Mouse (Mus musculus) heart, embryonic 16.5 days (tissue): ENCODE data around the gene Samd1. TPM values are rescaled to one million over a fixed set of nuclear protein-coding genes. Genes with fewer than 3 reads are reported as not detected.

Source experiments
- ATAC-seq: fragments of 200-750 bp; cut with Nextera tagmentation; replicated peaks from 2 replicates; pipeline ENCODE4 v1.8.0; 2017; ENCODE audit warnings: moderate number of reproducible peaks; ENCODE audit not compliant: insufficient read depth, low FRiP score; ENCODE audit errors: extremely low read depth
- H3K27ac ChIP-seq: fragments of 300-500 bp; sonication (generic); 2 replicates; pipeline ENCODE4 v1.5.1; 2014; ENCODE audit warnings: mild to moderate bottlenecking, low read length, control low read depth, moderate library complexity
- H3K27me3 ChIP-seq: fragments of 300-500 bp; sonication (generic); 2 replicates; pipeline ENCODE4 v1.6.1; 2014; ENCODE audit warnings: low read length, mixed read lengths; ENCODE audit not compliant: control insufficient read depth, insufficient read depth
- H3K36me3 ChIP-seq: fragments of 300-500 bp; sonication (generic); 2 replicates; pipeline ENCODE4 v1.6.1; 2014; ENCODE audit not compliant: control insufficient read depth, insufficient read depth
- H3K4me1 ChIP-seq: fragments of 300-500 bp; sonication (generic); 2 replicates; pipeline ENCODE4 v1.6.1; 2014; ENCODE audit warnings: low read length, mixed read lengths; ENCODE audit not compliant: control insufficient read depth, insufficient read depth
- H3K4me2 ChIP-seq: fragments of 300-500 bp; sonication (generic); 2 replicates; pipeline ENCODE4 v1.6.1; 2014; ENCODE audit warnings: low read depth, mild to moderate bottlenecking, control low read depth, low read length
- H3K4me3 ChIP-seq: fragments of 300-500 bp; sonication (generic); 2 replicates; pipeline ENCODE4 v1.5.1; 2014; ENCODE audit warnings: mild to moderate bottlenecking, control low read depth, low read length
- H3K9ac ChIP-seq: fragments of 300-500 bp; sonication (generic); 2 replicates; pipeline ENCODE4 v1.6.1; 2014; ENCODE audit warnings: low read length, control low read depth
- H3K9me3 ChIP-seq: fragments of 300-500 bp; sonication (generic); replicated peaks from 2 replicates; pipeline ENCODE4 v1.6.1; 2016; ENCODE audit warnings: low read length; ENCODE audit not compliant: control insufficient read depth
- WGBS: fragments of 180-500 bp; shearing (Covaris S2); extraction: QIAGEN DNeasy Blood & Tissue Kit; methylation state at CpG from one replicate; pipeline ENCODE4 v1.1.7; 2014; 5-methylcytosine and 5-hydroxymethylcytosine counted together
- polyA plus RNA-seq: library from polyadenylated mRNA; unstranded; fragments of >200 nt; fragmentation: Nextera tagmentation; extraction: Ambion mirVana; gene quantifications from 2 replicates; pipeline ENCODE4 v1.2.1, GENCODE M21; 2015

Gene Samd1
- polyA plus RNA-seq, 1 experiment from 2014 or later: 6.0 TPM

DNA sequence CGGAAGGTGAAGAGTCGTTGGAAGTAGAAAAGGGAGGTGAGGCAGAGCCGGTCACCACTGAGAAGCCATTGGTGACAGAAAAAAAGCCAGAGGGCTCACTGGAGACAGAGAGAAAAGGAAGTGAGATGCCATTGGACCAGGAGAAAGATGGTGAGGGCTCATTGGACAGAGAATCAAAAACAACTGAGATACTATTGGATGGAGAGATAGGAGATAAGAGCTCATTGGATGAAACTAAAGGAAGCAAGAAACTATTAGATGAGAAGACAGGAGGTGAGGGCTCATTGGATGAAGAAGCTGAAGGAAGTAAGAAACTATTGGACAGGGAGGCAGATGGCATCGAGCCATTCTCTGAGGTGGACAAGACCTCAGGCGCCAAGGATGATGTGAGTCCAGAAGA, 31.8 kb downstream of the Samd1 start:
- Histone ChIP-seq H3K4me1 (peaks cover 9% of the 10 kb centered on the region), H3K27ac (no peak overlapping the region), H3K9ac (no peak overlapping the region), H3K4me3 (no peak overlapping the region), H3K9me3 (no peaks in the 10 kb centered on the region), H3K27me3 (peaks cover 32% of the 10 kb centered on the region), H3K4me2 (no peak overlapping the region), H3K36me3 (no peaks in the 10 kb centered on the region; the same call in 1 of the 2 replicates)
- ATAC-seq: no peak
- 75% methylated on average over 5 of the region's 5 CpGs for WGBS

DNA sequence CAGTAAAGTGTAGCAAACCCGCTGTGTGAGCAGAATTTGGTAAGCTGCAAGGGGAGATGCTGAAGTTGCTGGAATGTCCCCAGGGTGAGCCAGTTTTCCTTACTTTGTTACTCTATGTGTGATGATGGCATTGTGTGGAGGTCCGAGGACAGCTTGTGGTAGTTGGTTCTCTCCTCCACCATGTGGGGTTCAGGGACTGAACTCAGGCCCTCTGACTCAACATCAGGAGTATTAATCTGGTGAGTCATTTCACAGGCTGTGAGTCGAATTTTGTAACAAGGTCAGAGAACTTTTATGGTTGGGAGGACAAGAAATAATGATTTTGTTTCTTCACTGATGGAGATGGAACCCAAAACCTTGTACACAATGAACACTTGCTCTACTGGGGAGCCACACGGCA, 35.3 kb downstream of the Samd1 start:
- Histone ChIP-seq H3K9ac (no peak overlapping the region), H3K4me3 (no peak overlapping the region), H3K27ac (no peak overlapping the region), H3K27me3 (peaks cover 10% of the 10 kb centered on the region), H3K9me3 (no peaks in the 10 kb centered on the region), H3K36me3 (no peaks in the 10 kb centered on the region; the same call in 1 of the 2 replicates), H3K4me1 (peaks cover under 1% of the 10 kb centered on the region), H3K4me2 (no peak overlapping the region)
- 72% methylated on average over 4 of the region's 4 CpGs for WGBS
- ATAC-seq: no peak

DNA sequence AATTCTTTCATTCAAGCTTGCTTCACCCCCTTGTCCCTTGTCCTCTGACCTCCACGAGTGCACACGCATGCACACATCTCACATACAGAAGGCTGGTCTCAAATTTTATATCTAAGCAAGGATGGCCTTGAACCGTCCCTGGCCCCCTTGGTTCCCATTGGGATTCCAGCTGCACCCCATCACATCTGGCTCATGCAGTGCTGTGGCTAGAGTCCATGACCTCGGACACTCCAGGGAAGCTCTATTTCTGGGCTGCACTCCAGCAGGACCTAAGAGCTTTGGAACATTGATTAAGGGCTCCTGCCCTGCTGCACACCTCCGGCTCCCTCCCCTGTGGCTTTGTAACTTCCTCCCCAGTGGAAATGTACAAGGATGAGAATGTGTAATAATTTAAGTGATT, 40.5 kb downstream of the Samd1 start:
- no peaks in the 10 kb centered on the region for H3K9me3 ChIP-seq
- no peak overlapping the region for H3K4me2 ChIP-seq
- peaks cover 5% of the 10 kb centered on the region for H3K27me3 ChIP-seq
- no peak overlapping the region for H3K27ac ChIP-seq
- H3K4me3 ChIP-seq: no peak overlapping the region
- 60% methylated on average over 5 of the region's 5 CpGs for WGBS
- ATAC-seq: no peak
- no peak overlapping the region for H3K9ac ChIP-seq
- no peaks in the 10 kb centered on the region for H3K36me3 ChIP-seq
- peaks cover 10% of the 10 kb centered on the region for H3K4me1 ChIP-seq

DNA sequence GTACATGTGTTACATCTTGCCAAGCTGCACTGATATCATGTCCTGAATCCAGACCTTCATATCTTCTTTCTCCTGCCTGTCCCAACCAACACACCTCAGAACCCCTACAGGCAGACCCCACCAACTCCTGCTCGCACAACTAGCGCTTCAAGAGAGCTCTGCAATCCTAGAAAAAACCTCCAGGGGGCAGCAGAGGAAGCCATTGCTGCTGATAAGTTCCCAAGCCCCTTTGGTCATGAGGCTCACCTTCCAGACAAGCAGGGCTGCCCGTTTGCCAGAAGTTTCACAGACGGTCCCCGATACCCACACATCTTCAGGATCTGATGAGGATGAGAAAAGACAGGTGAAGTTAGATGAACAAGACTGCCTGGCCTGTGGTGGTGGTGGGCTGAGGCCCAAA, 41.6 kb downstream of the Samd1 start:
- no peak overlapping the region for H3K9ac ChIP-seq
- no peak for ATAC-seq
- no peaks in the 10 kb centered on the region for H3K36me3 ChIP-seq
- H3K27me3 ChIP-seq: peaks cover 16% of the 10 kb centered on the region
- no peak overlapping the region for H3K4me3 ChIP-seq
- H3K4me2 ChIP-seq: no peak overlapping the region
- WGBS: 3% methylated on average over 5 of the region's 5 CpGs
- peaks cover 10% of the 10 kb centered on the region for H3K4me1 ChIP-seq
- H3K27ac ChIP-seq: no peak overlapping the region
- H3K9me3 ChIP-seq: no peaks in the 10 kb centered on the region

DNA sequence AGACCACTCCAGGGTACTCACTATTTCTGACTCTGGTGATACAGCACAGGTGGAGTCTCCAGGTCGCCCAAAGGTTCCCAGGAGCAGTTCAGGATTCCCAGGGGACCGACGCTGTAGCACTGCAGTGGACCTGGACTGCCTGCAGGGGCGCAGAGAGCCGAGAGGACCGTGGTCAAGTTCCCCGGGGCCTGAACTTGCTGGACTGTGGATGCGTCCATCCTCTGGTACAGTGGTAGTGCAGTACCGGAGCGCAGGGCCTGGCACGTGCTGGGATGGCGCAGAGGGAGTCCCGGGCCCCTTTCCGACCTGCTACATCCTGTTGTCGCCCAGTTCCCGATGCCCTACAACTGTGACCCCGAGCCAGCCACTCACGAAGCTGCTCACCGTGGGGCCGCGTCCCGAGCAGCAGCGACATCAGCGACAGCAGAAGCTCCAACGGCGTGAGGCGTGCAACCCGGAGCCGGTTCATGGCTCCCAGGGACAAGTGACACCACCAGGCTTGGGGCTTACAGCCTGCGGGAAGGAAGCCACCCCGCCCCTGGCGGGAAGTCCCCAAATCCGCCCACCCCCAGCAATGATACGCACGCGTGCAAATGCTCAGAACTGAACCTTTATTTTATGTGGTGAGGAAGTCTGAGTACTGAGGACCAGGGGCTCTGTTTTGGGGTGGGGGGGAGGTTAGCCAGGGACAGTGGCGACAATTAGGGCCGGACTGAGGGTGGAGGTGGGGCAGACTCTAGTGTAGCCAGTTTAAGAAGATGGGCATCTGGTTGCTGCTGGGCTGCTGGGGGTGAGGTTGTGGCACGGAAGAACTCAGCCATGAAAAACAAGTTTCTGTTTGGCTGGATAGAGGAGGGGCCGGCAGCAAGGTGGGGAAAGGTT, 44.8 kb downstream of the Samd1 start, which contains the start of gene Il27ra:
Gene Il27ra (minus strand): TSS at position 524 of the 882 bp plus-strand sequence.
- Histone ChIP-seq H3K4me2 (peak within 1 kb of the TSS; percentile 84), H3K36me3 (no peaks in the 10 kb centered on the region), H3K4me1 (peaks cover 10% of the 10 kb centered on the region), H3K4me3 (peak within 1 kb of the TSS; percentile 59), H3K27me3 (peaks cover 32% of the 10 kb centered on the region), H3K9me3 (0 out of 2 replicates have a peak, but pooled peaks cover 2% of the 10 kb centered on the region), H3K27ac (0 out of 2 replicates have a peak within 1 kb of the TSS, but pooled peaks have one; percentile 29), H3K9ac (peak within 1 kb of the TSS; percentile 75)
- peak; percentile 79 for ATAC-seq
- WGBS: 4% methylated on average over 40 of the region's 40 CpGs

DNA sequence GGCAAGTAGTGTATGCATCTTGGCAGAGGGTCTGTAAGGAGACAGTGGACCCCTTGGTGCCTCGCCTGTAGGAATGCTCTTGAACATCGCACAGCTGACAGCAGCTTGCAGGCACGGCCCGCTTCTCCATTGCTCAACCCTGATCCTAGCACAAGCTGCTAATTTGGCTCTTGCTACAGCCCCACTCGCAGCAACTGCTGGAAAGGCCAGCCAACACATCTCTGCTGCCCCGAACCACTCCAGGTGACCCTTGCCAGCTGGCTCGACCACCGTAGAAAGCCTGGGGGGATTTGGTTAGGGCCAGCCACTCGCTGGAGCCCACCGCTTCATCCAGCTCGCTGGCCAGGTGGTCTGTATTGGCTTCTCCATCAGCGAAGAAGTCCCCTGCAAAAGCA, 45.5 kb downstream of the Samd1 start:
- H3K4me3 ChIP-seq: peak overlapping the region; percentile 59; the same call in 1 of the 2 replicates
- H3K9me3 ChIP-seq: 0 out of 2 replicates have a peak, but pooled peaks cover 2% of the 10 kb centered on the region
- 33% methylated on average over 12 of the region's 12 CpGs for WGBS
- no peak overlapping the region for H3K27ac ChIP-seq
- no peaks in the 10 kb centered on the region for H3K36me3 ChIP-seq
- no peak for ATAC-seq
- H3K9ac ChIP-seq: peak overlapping the region; percentile 75; the same call in 1 of the 2 replicates
- peak overlapping the region; percentile 84 for H3K4me2 ChIP-seq
- peaks cover 32% of the 10 kb centered on the region for H3K27me3 ChIP-seq
- H3K4me1 ChIP-seq: peaks cover 8% of the 10 kb centered on the region

DNA sequence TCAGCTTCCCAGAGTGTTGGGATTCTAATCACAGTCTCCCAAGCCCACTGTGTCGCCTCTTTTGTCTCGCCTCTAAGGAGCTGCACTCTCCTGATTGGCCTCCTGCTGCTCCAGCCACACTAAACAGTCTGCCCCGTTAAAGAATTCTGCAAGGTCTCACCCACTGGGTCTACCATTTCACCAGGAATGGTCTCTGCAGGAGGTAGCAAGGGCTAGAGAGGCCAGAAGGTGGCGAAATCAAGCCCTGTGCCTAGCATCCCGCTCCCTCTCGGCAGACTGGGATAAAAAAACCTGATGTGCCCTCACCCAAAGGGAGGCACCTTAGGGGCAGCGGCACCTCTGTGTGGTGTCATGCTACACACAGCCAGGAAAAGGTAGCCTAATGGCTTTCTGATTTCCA, 46.6 kb downstream of the Samd1 start:
- Histone ChIP-seq H3K4me3 (no peak overlapping the region), H3K27me3 (peaks cover 32% of the 10 kb centered on the region), H3K4me2 (no peak overlapping the region), H3K4me1 (0 out of 2 replicates have a peak, but pooled peaks cover 2% of the 10 kb centered on the region), H3K36me3 (no peaks in the 10 kb centered on the region), H3K9ac (no peak overlapping the region), H3K27ac (no peak overlapping the region), H3K9me3 (0 out of 2 replicates have a peak, but pooled peaks cover 2% of the 10 kb centered on the region)
- 16% methylated on average over 7 of the region's 7 CpGs for WGBS
- no peak for ATAC-seq

DNA sequence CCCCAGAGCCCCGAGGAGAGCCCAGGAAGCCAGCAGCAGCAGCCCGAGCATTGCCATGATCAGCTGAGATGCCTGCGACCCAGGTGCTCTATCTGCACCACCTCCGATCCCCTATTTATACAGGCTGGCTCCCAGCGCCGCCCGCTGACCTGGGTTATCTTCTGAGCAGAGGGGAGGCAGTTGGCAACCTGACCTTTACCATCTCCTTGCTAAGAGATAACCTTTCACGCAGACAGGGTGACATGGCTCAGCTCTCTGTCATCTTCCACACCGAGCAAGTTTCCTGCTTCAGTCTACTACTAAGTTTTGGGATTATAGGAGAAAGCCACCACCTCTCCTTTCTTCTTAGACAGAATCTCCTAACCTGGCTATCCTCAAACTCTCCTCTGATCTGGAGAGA, 47.4 kb downstream of the Samd1 start, which contains the start of gene Rln3:
Gene Rln3 (minus strand): TSS at position 101 of the 400 bp plus-strand sequence.
- ATAC-seq: no peak
- H3K27ac ChIP-seq: no peak within 1 kb of the TSS
- WGBS: 9% methylated on average over 9 of the region's 9 CpGs
- no peak within 1 kb of the TSS for H3K4me3 ChIP-seq
- no peaks in the 10 kb centered on the region for H3K36me3 ChIP-seq
- peaks cover 32% of the 10 kb centered on the region for H3K27me3 ChIP-seq
- peak within 1 kb of the TSS; percentile 0; the same call in 1 of the 2 replicates for H3K4me2 ChIP-seq
- H3K4me1 ChIP-seq: no peaks in the 10 kb centered on the region
- H3K9me3 ChIP-seq: 0 out of 2 replicates have a peak, but pooled peaks cover 2% of the 10 kb centered on the region
- no peak within 1 kb of the TSS for H3K9ac ChIP-seq

DNA sequence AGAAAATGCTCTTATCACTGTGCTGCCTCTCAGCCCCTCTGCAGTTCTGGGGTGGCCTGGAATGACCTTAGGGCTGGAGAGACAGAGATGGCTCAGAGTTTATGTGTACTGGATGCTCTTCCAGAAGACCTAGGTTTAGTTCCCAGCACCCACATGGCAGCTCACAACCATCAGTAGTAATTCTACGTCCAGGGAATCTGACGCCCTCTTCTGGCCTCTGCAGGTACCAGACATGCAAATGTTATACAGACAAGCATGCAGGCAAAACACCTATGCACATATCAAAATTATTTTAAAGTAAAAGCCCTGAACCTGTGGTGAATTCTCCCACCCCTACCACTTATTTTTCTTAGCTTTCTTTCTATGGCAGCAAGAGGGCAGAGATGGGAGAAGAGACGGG, 49.0 kb downstream of the Samd1 start:
- Histone ChIP-seq H3K36me3 (no peaks in the 10 kb centered on the region), H3K4me1 (no peaks in the 10 kb centered on the region), H3K27me3 (peaks cover 29% of the 10 kb centered on the region), H3K4me3 (no peak overlapping the region), H3K9me3 (0 out of 2 replicates have a peak, but pooled peaks cover 2% of the 10 kb centered on the region), H3K27ac (no peak overlapping the region), H3K9ac (no peak overlapping the region), H3K4me2 (no peak overlapping the region)
- no peak for ATAC-seq
- WGBS: 80% methylated on average over 3 of the region's 3 CpGs
